Mouse (Mus musculus): Measurements from ENCODE around the gene Clec16a. TPM values are rescaled to one million over a fixed set of nuclear protein-coding genes. Genes with fewer than 3 reads are reported as not detected.

Gene Clec16a
- polyA plus RNA-seq, 1 experiment, result 6.3 TPM

- TF ChIP-seq POLR2A (IDR thresholded peaks at IDR 0.05; ENCODE audit: borderline replicate concordance, control insufficient read depth, low read depth, low read length) (no peak), CTCF (IDR thresholded peaks at IDR 0.05; ENCODE audit: control insufficient read depth, insufficient read depth, low read length) (no peak)
- H3K27ac ChIP-seq (ENCODE audit: control insufficient read depth, insufficient read depth, low read depth, low read length, poor library complexity), result no peak overlapping the region
- WGBS, result 75% methylated on average over 4 of the region's 4 CpGs
- no peaks in the 10 kb centered on the region; the same call in 1 of the 2 replicates for H3K4me1 ChIP-seq (ENCODE audit: control insufficient read depth, insufficient read depth, low read length)
- no peak overlapping the region for H3K4me3 ChIP-seq (replicated peaks; ENCODE audit: control insufficient read depth, low read depth, low read length)
These were observed 6.5 kb downstream of the Clec16a start for GRCm38 (mm10) chr16:10551592-10551991.

GRCm38 (mm10) chr16:10553858-10554257 lies 8.7 kb downstream of the Clec16a start:
- 37% methylated on average over 2 of the region's 2 CpGs for WGBS
- Histone ChIP-seq H3K4me1 (ENCODE audit: control insufficient read depth, insufficient read depth, low read length) (no peaks in the 10 kb centered on the region; the same call in 1 of the 2 replicates), H3K4me3 (replicated peaks; ENCODE audit: control insufficient read depth, low read depth, low read length) (no peak overlapping the region), H3K27ac (ENCODE audit: control insufficient read depth, insufficient read depth, low read depth, low read length, poor library complexity) (no peak overlapping the region)
- no peak for TF ChIP-seq CTCF (IDR thresholded peaks at IDR 0.05; ENCODE audit: control insufficient read depth, insufficient read depth, low read length)
- no peak for TF ChIP-seq POLR2A (IDR thresholded peaks at IDR 0.05; ENCODE audit: borderline replicate concordance, control insufficient read depth, low read depth, low read length)

- TF ChIP-seq CTCF (IDR thresholded peaks at IDR 0.05; ENCODE audit: control insufficient read depth, insufficient read depth, low read length), result no peak
- no peak for TF ChIP-seq POLR2A (IDR thresholded peaks at IDR 0.05; ENCODE audit: borderline replicate concordance, control insufficient read depth, low read depth, low read length)
- no peak overlapping the region for H3K4me3 ChIP-seq (replicated peaks; ENCODE audit: control insufficient read depth, low read depth, low read length)
- no peaks in the 10 kb centered on the region for H3K4me1 ChIP-seq (ENCODE audit: control insufficient read depth, insufficient read depth, low read length)
- 79% methylated on average over 8 of the region's 8 CpGs for WGBS
- no peak overlapping the region for H3K27ac ChIP-seq (ENCODE audit: control insufficient read depth, insufficient read depth, low read depth, low read length, poor library complexity)
These were observed 14.9 kb downstream of the Clec16a start for GRCm38 (mm10) chr16:10559991-10560390.

GRCm38 (mm10) chr16:10565278-10565885 lies 20.2 kb downstream of the Clec16a start:
- WGBS, result 42% methylated on average over 4 of the region's 4 CpGs
- Histone ChIP-seq H3K27ac (ENCODE audit: control insufficient read depth, insufficient read depth, low read depth, low read length, poor library complexity) (no peak overlapping the region), H3K4me1 (ENCODE audit: control insufficient read depth, insufficient read depth, low read length) (no peaks in the 10 kb centered on the region), H3K4me3 (replicated peaks; ENCODE audit: control insufficient read depth, low read depth, low read length) (no peak overlapping the region)
- peak; percentile 98 for TF ChIP-seq CTCF (IDR thresholded peaks at IDR 0.05; ENCODE audit: control insufficient read depth, insufficient read depth, low read length)
- no peak for TF ChIP-seq POLR2A (IDR thresholded peaks at IDR 0.05; ENCODE audit: borderline replicate concordance, control insufficient read depth, low read depth, low read length)

- Histone ChIP-seq H3K4me1 (ENCODE audit: control insufficient read depth, insufficient read depth, low read length) (no peaks in the 10 kb centered on the region), H3K27ac (ENCODE audit: control insufficient read depth, insufficient read depth, low read depth, low read length, poor library complexity) (no peak overlapping the region), H3K4me3 (replicated peaks; ENCODE audit: control insufficient read depth, low read depth, low read length) (no peak overlapping the region)
- WGBS, result 83% methylated on average over 4 of the region's 4 CpGs
- no peak for TF ChIP-seq POLR2A (IDR thresholded peaks at IDR 0.05; ENCODE audit: borderline replicate concordance, control insufficient read depth, low read depth, low read length)
- TF ChIP-seq CTCF (IDR thresholded peaks at IDR 0.05; ENCODE audit: control insufficient read depth, insufficient read depth, low read length), result no peak
These were observed 22.0 kb downstream of the Clec16a start for GRCm38 (mm10) chr16:10567153-10567552.

- Histone ChIP-seq H3K4me3 (replicated peaks; ENCODE audit: control insufficient read depth, low read depth, low read length) (no peak overlapping the region), H3K27ac (ENCODE audit: control insufficient read depth, insufficient read depth, low read depth, low read length, poor library complexity) (no peak overlapping the region), H3K4me1 (ENCODE audit: control insufficient read depth, insufficient read depth, low read length) (no peaks in the 10 kb centered on the region)
- TF ChIP-seq CTCF (IDR thresholded peaks at IDR 0.05; ENCODE audit: control insufficient read depth, insufficient read depth, low read length) (no peak), POLR2A (IDR thresholded peaks at IDR 0.05; ENCODE audit: borderline replicate concordance, control insufficient read depth, low read depth, low read length) (no peak)
- 31% methylated on average over 5 of the region's 5 CpGs for WGBS
These were observed 24.8 kb downstream of the Clec16a start for GRCm38 (mm10) chr16:10569809-10570395.

- TF ChIP-seq POLR2A (IDR thresholded peaks at IDR 0.05; ENCODE audit: borderline replicate concordance, control insufficient read depth, low read depth, low read length), result no peak
- no peak for TF ChIP-seq CTCF (IDR thresholded peaks at IDR 0.05; ENCODE audit: control insufficient read depth, insufficient read depth, low read length)
- Histone ChIP-seq H3K27ac (ENCODE audit: control insufficient read depth, insufficient read depth, low read depth, low read length, poor library complexity) (no peak overlapping the region), H3K4me1 (ENCODE audit: control insufficient read depth, insufficient read depth, low read length) (no peaks in the 10 kb centered on the region), H3K4me3 (replicated peaks; ENCODE audit: control insufficient read depth, low read depth, low read length) (no peak overlapping the region)
- WGBS, result 76% methylated on average over 1 of the region's 1 CpGs
These were observed 25.6 kb downstream of the Clec16a start for GRCm38 (mm10) chr16:10570708-10571107.

DNA sequence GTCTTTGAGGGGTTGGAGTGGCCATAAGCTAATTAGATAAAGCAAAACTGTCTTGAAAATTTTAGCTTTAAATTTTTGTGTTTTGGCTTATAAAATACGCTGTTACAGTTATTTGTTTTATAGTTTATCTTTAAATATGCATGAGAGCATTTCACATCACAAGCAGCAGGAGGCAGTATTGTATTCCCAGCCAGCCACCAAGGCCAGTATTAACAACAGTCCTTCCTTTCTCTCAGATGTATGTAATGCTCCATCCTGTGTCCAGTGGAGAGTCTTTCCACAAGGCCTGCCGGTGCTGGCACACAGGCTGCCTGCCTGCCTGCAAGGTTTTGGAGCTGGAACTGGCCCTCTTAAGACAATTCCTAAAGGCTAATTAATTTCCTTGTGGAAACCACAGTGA lies 26.7 kb downstream of the Clec16a start:
- TF ChIP-seq POLR2A (IDR thresholded peaks at IDR 0.05; ENCODE audit: borderline replicate concordance, control insufficient read depth, low read depth, low read length) (no peak), CTCF (IDR thresholded peaks at IDR 0.05; ENCODE audit: control insufficient read depth, insufficient read depth, low read length) (peak; percentile 23; the same call in 1 of the 2 replicates)
- Histone ChIP-seq H3K4me1 (ENCODE audit: control insufficient read depth, insufficient read depth, low read length) (no peaks in the 10 kb centered on the region), H3K27ac (ENCODE audit: control insufficient read depth, insufficient read depth, low read depth, low read length, poor library complexity) (no peak overlapping the region), H3K4me3 (replicated peaks; ENCODE audit: control insufficient read depth, low read depth, low read length) (no peak overlapping the region)
- WGBS, result 58% methylated on average over 2 of the region's 2 CpGs
